Mouse (Mus musculus) midbrain, embryonic 15.5 days (tissue): ENCODE results near the gene Pptc7. TPM values are rescaled to one million over a fixed set of nuclear protein-coding genes. Genes with fewer than 3 reads are reported as not detected.

Experiments used
- ATAC-seq: fragments of 200-750 bp; cut with Nextera tagmentation; replicated peaks from 2 replicates; pipeline ENCODE4 v1.8.0; 2017; ENCODE audit warnings: moderate TSS enrichment
- H3K27ac ChIP-seq: fragments of 300-500 bp; sonication (generic); 2 replicates; pipeline ENCODE4 v1.5.1; 2015; ENCODE audit warnings: mild to moderate bottlenecking, inconsistent platforms
- H3K27me3 ChIP-seq: fragments of 300-500 bp; sonication (generic); replicated peaks from 2 replicates; pipeline ENCODE4 v1.6.1; 2015; ENCODE audit warnings: inconsistent platforms
- H3K36me3 ChIP-seq: fragments of 300-500 bp; sonication (generic); replicated peaks from 2 replicates; pipeline ENCODE4 v1.6.1; 2015; ENCODE audit warnings: inconsistent platforms
- H3K4me1 ChIP-seq: fragments of 300-500 bp; sonication (generic); 2 replicates; pipeline ENCODE4 v1.6.1; 2015; ENCODE audit warnings: inconsistent platforms
- H3K4me2 ChIP-seq: fragments of 300-500 bp; sonication (generic); 2 replicates; pipeline ENCODE4 v1.6.1; 2015; ENCODE audit warnings: inconsistent platforms, mild to moderate bottlenecking, moderate library complexity
- H3K4me3 ChIP-seq: fragments of 300-500 bp; sonication (generic); 2 replicates; pipeline ENCODE4 v1.5.1; 2015; ENCODE audit warnings: mild to moderate bottlenecking, inconsistent platforms
- H3K9ac ChIP-seq: fragments of 300-500 bp; sonication (generic); 2 replicates; pipeline ENCODE4 v1.6.1; 2015; ENCODE audit warnings: mild to moderate bottlenecking, inconsistent platforms
- H3K9me3 ChIP-seq: fragments of 300-500 bp; sonication (generic); 2 replicates; pipeline ENCODE4 v1.6.1; 2016; ENCODE audit warnings: inconsistent platforms
- WGBS: fragments of 180-500 bp; shearing (Covaris S2); methylation state at CpG from one replicate; pipeline ENCODE4 v1.1.7; 2015; ENCODE audit warnings: mixed read lengths; 5-methylcytosine and 5-hydroxymethylcytosine counted together
- polyA plus RNA-seq: library from polyadenylated mRNA; unstranded; fragments of >200 nt; fragmentation: Nextera tagmentation; extraction: Ambion mirVana; gene quantifications from 2 replicates; pipeline ENCODE4 v1.2.1, GENCODE M21; 2015

Pptc7 gene
- polyA plus RNA-seq, 1 experiment from 2014 or later, result 7.6 TPM

DNA sequence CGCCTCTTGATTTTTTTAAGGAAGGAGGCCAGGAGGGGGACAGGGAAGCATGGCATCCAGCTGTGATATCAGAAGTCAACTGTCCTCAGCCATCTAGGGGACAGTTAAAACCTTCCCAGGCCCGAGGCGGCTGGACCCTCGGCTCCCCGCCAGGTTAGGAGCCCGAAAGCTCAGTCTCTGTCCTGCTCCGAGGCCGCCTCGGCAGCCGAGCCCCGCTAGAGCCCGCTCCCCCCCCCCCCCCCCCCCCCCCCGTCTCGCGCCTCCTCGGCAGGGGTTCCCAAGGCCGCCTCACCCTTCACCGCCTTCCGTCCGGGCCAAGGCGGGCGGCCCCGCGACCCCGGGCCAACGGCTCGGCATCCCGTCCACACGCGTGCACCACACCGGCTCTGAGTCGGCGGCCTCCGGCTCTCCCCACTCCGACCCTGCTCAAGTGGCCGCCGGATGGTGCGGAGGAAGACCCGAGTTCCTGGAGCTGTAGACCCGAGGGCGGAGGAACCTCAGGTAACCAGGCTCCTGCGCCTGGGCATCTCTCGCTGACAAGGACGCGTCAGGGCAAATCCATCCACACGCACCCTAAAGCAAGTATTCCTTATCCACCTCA lies 87.5 kb downstream of the Pptc7 start, which contains the start of gene Gpn3:
Gene Gpn3, plus strand, starts transcription at position 286 of the 601 bp plus-strand sequence.
- no peaks in the 10 kb centered on the region for H3K27me3 ChIP-seq
- ATAC-seq, result peak; percentile 82
- peaks cover 23% of the 10 kb centered on the region for H3K4me1 ChIP-seq
- peak within 1 kb of the TSS; percentile 97 for H3K9ac ChIP-seq
- no peaks in the 10 kb centered on the region for H3K9me3 ChIP-seq
- H3K27ac ChIP-seq, result peak within 1 kb of the TSS; percentile 97
- under 1% methylated on average over 30 of the region's 46 CpGs for WGBS
- peak within 1 kb of the TSS; percentile 74 for H3K4me3 ChIP-seq
- peaks cover 24% of the 10 kb centered on the region for H3K36me3 ChIP-seq
- peak within 1 kb of the TSS; percentile 58 for H3K4me2 ChIP-seq

DNA sequence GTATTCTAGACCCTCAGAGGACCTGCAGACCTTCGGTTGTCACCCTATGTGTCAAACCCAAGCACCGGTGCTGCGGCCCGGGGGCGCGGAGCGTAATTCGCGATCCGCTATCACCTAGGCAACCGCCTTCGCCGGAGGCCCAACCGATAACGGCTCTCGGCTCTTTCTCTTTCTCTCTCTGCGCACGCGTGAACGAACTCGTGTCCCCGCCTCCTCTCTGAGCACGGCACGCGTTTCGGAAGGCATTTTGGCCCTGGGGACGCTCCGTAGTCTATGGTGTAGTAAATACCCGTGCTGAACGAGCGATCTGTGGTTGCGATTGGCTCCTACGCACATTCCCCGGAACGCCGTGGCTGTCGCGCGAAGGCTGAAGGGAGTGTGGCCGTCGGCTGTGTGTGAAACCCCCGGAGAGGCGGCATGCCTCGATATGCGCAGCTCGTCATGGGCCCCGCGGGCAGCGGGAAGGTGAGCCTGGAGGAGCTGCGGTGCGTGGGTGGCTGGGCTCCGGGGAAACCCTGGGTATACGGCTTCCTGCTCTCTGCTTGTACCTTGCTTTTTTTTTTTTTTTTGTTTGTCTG lies 88.1 kb downstream of the Pptc7 start, which contains the start of gene Fam216a:
Gene Fam216a, minus strand, starts transcription at position 173 of the 578 bp plus-strand sequence.
- Histone ChIP-seq H3K9me3 (no peaks in the 10 kb centered on the region), H3K4me2 (peak within 1 kb of the TSS; percentile 58), H3K9ac (peak within 1 kb of the TSS; percentile 97), H3K4me3 (peak within 1 kb of the TSS; percentile 74), H3K27me3 (no peaks in the 10 kb centered on the region), H3K27ac (peak within 1 kb of the TSS; percentile 97), H3K4me1 (peaks cover 23% of the 10 kb centered on the region), H3K36me3 (peaks cover 21% of the 10 kb centered on the region)
- WGBS, result under 1% methylated on average over 53 of the region's 53 CpGs
- peak; percentile 96 for ATAC-seq

DNA sequence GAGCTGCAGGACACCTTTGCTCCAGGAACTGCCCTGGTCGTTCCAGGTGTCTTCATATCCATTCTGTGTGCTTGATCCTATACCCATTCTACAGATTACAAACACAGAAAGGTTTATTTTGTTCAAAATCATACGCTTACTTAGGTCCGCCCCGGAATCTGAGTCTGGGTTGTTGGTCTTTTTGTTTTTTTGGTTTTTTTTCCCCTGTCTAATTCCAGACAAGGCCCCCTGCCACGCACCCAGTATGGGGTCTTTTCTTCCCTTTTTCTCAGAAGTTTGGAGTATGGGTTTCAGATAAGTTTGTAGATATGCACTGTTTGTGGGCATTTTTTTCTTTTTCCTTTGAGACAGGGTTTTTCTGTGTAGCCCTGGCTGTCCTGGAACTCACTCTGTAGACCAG lies 88.7 kb downstream of the Pptc7 start:
- ATAC-seq, result no peak; the same call in 1 of the 2 replicates
- no peaks in the 10 kb centered on the region for H3K27me3 ChIP-seq
- H3K27ac ChIP-seq, result peak overlapping the region; percentile 97
- peak overlapping the region; percentile 58 for H3K4me2 ChIP-seq
- 8% methylated on average over 5 of the region's 5 CpGs for WGBS
- peaks cover 15% of the 10 kb centered on the region for H3K36me3 ChIP-seq
- peaks cover 23% of the 10 kb centered on the region for H3K4me1 ChIP-seq
- H3K9me3 ChIP-seq, result no peaks in the 10 kb centered on the region
- peak overlapping the region; percentile 74 for H3K4me3 ChIP-seq
- peak overlapping the region; percentile 97 for H3K9ac ChIP-seq

Other genes with a start within 250 kb of the Pptc7 start
- 24.7 and 27.3 TPM in 2 replicates for gene Cux2, start 234.3 kb upstream of the Pptc7 start, polyA plus RNA-seq
- gene Myl2, start 183.4 kb upstream of the Pptc7 start, polyA plus RNA-seq, result 0.71 and 6.6 TPM in 2 replicates
- gene Ccdc63, start 143.5 kb upstream of the Pptc7 start, polyA plus RNA-seq, result 0.29 TPM in 1 of 2 replicates, not detected in the other
- 216 and 237 TPM in 2 replicates for gene Ppp1cc, start 126.1 kb upstream of the Pptc7 start, polyA plus RNA-seq
- gene Hvcn1, start 77.6 kb upstream of the Pptc7 start, polyA plus RNA-seq, result 1.5 and 1.9 TPM in 2 replicates
- gene Tctn1, start 19.9 kb upstream of the Pptc7 start, polyA plus RNA-seq, result 6.1 TPM in 2 replicates
- 27.0 and 28.3 TPM in 2 replicates for gene Rad9b, start 69.9 kb downstream of the Pptc7 start, polyA plus RNA-seq
- gene Vps29, start 70.0 kb downstream of the Pptc7 start, polyA plus RNA-seq, result 268 and 286 TPM in 2 replicates
- gene Gpn3, start 87.5 kb downstream of the Pptc7 start, polyA plus RNA-seq, result 42.9 and 47.7 TPM in 2 replicates
- gene Fam216a, start 88.0 kb downstream of the Pptc7 start, polyA plus RNA-seq, result 149 and 162 TPM in 2 replicates
- 146 and 148 TPM in 2 replicates for gene Arpc3, start 107.5 kb downstream of the Pptc7 start, polyA plus RNA-seq
- gene Anapc7, start 137.3 kb downstream of the Pptc7 start, polyA plus RNA-seq, result 51.2 and 54.5 TPM in 2 replicates
- 46.3 and 47.7 TPM in 2 replicates for gene Atp2a2, start 217.9 kb downstream of the Pptc7 start, polyA plus RNA-seq